Mouse (Mus musculus) MEL-GATA-1-ER (cell line): ENCODE measurements at regions not wholly inside any gene's neighbourhood (a gene's known extent, or its start where the extent isn't known, plus 50 kb on each side); places are given as distances from the start of the nearest gene placed in this dataset.
"Not testable (repeated sequence)": the region's sequence is repeated elsewhere in the genome, so short reads cannot be mapped to it uniquely, and the experiment has no call there.

ENCODE experiments used
- DNase-seq: peaks from one replicate; pipeline ENCODE4 v3.0.0-alpha.2; 2012; ENCODE audit warnings: low read depth; ENCODE audit errors: extremely low read depth

- DNase-seq, result no peak
Measured at GRCm38 (mm10) chr2:3864872-3865271, 152.6 kb upstream of the Frmd4a start.

- not testable (repeated sequence) for DNase-seq
Measured at GRCm38 (mm10) chr2:3866736-3867135, 150.8 kb upstream of the Frmd4a start.

DNA sequence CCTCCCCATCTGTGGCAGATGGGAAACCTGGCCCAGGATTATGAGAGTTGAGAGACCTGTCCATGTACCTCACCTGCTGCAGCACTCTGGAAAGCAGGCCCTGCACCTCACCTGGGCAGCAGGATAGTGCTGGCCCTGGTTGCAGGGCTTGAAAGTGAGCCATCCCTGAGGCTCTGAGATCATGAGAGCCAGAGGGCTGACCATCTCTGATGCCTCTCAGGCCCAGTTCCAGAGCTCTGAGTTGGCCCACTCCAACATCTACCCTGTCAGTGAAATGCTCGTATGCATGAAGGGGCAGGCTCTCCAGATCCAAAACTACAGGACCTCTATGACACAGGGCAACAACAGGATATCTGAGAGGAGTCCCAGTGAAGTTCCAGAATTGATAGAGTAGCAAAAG, 147.8 kb upstream of the Frmd4a start:
- no peak for DNase-seq

- no peak for DNase-seq
Measured at GRCm38 (mm10) chr2:3871748-3872147, 145.8 kb upstream of the Frmd4a start.

DNA sequence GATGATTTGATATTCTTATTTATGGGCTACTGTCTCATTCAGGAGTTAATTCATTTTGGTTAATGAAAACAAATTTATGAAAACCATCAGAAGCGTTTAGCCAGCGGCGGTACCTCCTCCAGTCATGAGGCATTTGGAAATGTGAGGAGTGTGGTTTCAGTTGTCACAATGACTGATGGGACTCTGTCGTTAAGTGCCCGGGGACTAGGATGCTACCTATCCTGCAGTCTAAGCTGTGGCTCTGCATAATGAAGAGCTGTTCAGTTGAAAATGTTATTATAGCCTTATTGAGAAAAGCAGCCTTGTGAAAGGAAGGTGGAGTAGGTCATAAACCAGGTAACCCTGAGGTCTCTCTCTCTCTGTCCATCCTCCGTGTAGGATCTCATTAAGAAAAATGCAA, 130.5 kb upstream of the Frmd4a start:
- DNase-seq, result no peak

DNA sequence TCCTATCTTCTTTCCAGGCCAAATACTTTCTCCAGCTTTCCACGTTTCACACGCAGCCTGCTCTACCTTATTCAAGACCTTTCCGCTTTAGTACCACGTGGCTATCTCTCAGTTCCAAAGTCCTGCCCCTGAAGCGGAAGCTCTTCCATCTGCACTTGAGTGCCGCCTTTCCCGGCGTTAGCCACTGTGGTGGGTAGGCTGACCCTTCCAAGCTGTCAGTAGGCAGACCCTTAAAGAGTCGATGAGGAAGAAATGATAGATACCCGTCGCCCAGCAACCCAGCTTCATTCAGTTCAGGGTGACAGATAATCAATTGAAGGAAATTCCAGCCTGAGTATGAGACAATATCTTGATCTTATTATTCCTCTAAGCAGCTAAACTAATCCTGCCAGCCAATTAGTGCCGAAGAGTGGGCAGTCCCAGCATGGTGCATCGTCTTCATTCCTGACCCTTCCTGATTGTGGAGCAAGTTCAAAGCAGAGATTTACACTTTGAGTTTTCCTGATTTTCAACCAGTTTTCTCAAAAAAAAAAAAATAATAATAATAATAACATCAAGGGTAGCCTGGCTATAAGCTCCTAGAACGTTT, 129.6 kb upstream of the Frmd4a start:
- DNase-seq, result no peak

GRCm38 (mm10) chr2:3889381-3889780, 128.1 kb upstream of the Frmd4a start:
- DNase-seq, result no peak

GRCm38 (mm10) chr2:3890462-3890861, 127.1 kb upstream of the Frmd4a start:
- DNase-seq, result no peak

DNA sequence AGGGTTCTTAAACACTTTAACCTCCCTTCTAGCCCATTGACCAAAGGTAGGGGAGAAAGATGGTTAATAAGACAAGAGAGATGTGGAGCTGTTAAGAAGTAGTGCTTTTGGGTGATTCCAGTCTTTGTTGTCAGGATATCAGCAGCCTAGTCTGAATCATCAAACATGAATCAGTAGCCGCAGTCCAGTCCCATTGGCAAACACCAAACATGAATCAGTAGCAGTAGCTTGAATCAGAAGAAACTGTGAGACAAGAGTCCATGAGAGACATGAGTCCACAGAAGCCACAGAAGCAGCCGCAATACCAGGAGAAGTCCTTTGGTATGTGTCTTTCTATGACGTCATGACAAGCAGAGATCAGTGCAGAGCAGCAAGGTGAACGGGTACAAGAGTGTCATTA, 110.5 kb upstream of the Frmd4a start:
- no peak for DNase-seq

GRCm38 (mm10) chr2:3908192-3908591, 109.3 kb upstream of the Frmd4a start:
- no peak for DNase-seq

- DNase-seq, result no peak
Measured at GRCm38 (mm10) chr2:3910086-3910891, 107.2 kb upstream of the Frmd4a start.

DNA sequence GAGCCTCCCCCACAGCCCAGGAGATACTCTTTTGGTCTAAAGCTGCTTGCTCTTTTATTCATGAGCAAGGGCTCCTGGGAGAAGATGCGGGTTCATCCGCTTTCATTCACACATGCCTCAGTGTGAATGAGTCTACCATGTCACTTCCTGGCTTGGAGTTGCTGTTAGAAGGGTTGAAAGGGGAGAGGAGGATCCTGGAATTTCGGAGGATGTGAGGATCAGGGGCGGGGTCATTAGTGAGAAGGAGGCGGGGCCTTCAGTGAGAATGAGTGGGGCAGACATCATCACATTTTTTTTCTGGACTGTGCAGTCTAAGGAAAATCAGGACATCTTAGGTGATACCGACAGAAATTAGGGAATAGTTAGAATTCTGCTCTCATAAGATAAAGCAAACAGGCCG, 102.4 kb upstream of the Frmd4a start:
- DNase-seq, result no peak

DNA sequence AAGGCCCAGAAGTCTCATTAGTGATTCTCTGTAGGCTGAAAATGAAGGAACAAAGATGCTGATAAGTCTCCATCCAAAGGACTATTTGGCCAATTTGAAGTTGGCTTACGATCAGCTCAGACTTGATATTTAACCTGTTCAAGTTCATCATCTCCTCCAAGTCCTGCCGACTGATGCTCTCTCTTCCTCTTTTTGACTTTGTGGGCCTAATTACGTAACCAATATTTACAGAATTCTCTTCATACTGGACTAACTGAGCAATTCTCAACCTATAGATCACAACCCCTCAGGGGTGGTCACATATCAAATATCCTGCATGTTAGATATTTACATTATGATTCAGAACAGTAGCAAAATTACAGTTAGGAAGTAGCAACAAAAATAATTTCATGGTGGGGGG, 101.2 kb upstream of the Frmd4a start:
- DNase-seq, result no peak

DNA sequence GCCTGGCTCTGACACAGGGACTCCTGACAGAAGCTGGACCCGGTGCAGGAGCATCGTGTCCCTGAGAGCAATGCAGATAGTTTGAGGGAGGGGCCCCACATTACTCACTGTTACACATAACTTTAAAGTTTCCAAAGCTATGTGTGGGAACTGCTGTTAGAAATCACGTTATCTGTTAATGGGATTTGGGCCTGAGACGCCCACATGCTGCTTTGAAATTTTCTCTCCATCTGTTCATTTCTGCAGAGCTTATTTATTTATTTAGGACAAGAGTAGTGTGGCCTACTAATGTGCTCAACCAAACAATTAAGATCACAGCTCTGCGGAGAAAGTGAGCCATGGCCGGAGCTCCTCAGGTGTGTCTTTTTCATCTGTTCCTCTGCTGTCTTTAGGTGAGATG, 99.4 kb upstream of the Frmd4a start:
- no peak for DNase-seq

- no peak for DNase-seq
Measured at GRCm38 (mm10) chr2:3919893-3920292, 97.6 kb upstream of the Frmd4a start.

- DNase-seq, result peak; percentile 37
Measured at GRCm38 (mm10) chr2:3921084-3921483, 96.4 kb upstream of the Frmd4a start.

GRCm38 (mm10) chr2:3922739-3923138, 94.8 kb upstream of the Frmd4a start:
- DNase-seq, result peak; percentile 11

DNA sequence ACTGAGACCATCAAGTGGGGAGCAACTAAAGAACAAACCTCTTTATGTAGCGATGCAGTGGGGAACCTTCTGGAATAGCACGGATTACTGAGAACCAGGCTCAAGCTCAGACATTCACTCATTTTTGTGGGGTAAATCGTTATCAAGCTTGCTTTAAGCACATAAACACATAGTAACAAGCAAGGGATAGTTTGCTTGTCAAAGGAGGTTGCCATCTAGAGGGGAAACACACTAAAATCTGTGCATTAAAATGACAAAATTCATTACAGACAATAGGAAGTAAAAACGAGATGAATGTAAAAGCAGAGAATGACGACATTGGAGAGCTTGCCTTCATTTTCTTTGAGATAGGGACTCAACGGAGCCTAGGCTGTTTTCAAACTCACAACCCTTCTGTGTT, 92.8 kb upstream of the Frmd4a start:
- no peak for DNase-seq

GRCm38 (mm10) chr2:3925199-3925598, 92.3 kb upstream of the Frmd4a start:
- DNase-seq, result no peak

- no peak for DNase-seq
Measured at GRCm38 (mm10) chr2:3926129-3926528, 91.4 kb upstream of the Frmd4a start.

GRCm38 (mm10) chr2:3927141-3927810, 90.2 kb upstream of the Frmd4a start:
- DNase-seq, result no peak

- DNase-seq, result no peak
Measured at GRCm38 (mm10) chr2:3927853-3928252, 89.7 kb upstream of the Frmd4a start.

- no peak for DNase-seq
Measured at GRCm38 (mm10) chr2:3930650-3931049, 86.9 kb upstream of the Frmd4a start.
